Mouse (Mus musculus) layer of hippocampus, adult 2 months (tissue): ENCODE measurements at regions not wholly inside any gene's neighbourhood (a gene's known extent, or its start where the extent isn't known, plus 50 kb on each side); places are given as distances from the start of the nearest gene placed in this dataset.

Source experiments
- DNase-seq, 2 experiments: peaks; one replicate each; pipeline ENCODE4 v3.0.0; 2022; ENCODE audit warnings: low spot score in 2 of 2
- H3K27ac ChIP-seq: fragments of 200-600 bp; 2 replicates; pipeline ENCODE4 v1.8.1; 2022
- H3K4me3 ChIP-seq: fragments of 200-600 bp; 2 replicates; pipeline ENCODE4 v1.8.1; 2022; ENCODE audit warnings: mild to moderate bottlenecking
- CTCF ChIP-seq: fragments of 200-600 bp; conservative IDR thresholded peaks from 2 replicates; pipeline ENCODE4 v1.8.1; 2022; ENCODE audit warnings: antibody characterized with exemption, mild to moderate bottlenecking, moderate library complexity

DNA sequence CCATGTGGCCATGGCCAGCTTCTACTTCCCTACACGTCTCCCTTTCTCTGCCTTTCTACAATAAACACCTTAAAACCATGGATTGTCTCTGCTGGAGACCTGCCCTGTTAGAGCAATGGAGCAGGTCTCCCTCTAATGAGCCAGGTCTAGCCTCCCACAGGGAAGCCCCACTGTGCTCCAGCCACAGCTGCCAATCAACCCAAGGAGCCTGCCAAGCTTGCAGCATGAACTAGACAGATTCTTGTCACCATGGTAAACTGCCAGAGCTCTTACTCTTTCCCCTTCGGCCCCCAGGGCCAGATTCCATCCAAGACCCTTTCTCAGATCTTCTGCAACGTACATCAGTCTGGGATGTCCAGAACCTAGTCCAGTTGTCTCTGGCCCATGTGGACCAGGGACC, 217.1 kb upstream of the Fam241a start:
- no peak for DNase-seq
- TF ChIP-seq CTCF, result no peak
- Histone ChIP-seq H3K4me3 (no peak overlapping the region), H3K27ac (no peak overlapping the region)

DNA sequence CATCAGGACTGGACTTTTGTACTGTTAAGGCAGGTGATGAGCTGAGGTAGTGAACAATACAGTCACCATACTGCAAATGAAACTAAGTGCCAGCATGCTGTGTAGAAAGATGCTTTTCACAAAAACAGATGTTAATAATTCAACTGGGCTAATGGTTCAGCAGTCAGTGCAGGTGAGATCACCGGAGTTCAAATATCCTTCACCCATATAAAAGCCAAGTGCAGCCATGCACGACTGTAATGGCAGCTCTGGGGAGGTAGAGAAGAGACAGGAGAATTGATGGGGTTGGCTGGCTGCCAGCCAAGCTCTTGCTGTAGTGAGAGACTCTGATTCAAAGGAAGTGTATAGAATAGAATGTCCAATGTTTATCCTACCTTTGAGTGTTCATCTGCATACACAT, 214.3 kb upstream of the Fam241a start:
- no peak for DNase-seq
- H3K4me3 ChIP-seq, result no peak overlapping the region
- no peak for TF ChIP-seq CTCF
- H3K27ac ChIP-seq, result no peak overlapping the region

DNA sequence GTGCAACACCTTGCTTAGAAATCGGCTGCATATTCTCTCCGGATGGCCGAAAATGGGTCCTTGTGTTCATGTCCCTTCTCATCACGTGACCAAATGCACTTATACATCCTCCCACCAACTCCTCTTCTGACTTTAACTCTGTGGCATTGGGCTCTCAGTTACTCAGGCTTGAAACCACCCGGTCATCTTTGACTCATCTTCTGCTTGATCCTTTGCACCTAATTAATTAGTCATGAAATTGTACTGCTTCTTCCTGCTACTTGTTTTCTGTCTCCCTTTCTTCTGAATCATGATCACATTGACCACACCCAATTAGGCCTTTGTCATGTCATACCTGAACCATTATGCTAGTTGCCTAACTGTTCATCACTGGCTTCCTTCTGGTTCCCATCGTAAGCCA, 208.4 kb upstream of the Fam241a start:
- Histone ChIP-seq H3K27ac (no peak overlapping the region), H3K4me3 (no peak overlapping the region)
- DNase-seq, result no peak
- no peak for TF ChIP-seq CTCF

DNA sequence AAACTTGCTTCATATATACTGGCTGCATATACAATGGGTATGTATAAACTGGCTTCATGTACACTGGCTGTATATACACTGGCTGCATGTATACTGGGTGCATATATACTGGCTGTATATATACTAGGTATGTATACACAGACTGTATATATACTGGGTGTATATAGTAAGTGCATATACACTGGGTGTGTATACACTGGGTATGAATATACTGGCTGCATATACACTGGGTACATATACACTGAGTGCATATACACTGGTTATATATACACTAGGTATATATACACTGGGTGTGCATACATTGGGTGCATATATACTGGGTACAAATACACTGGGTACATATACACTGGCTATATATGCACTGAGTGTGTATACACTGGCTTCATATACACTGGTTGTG, 196.9 kb upstream of the Fam241a start:
- DNase-seq, result no peak
- no peak for TF ChIP-seq CTCF
- Histone ChIP-seq H3K4me3 (no peak overlapping the region), H3K27ac (no peak overlapping the region)

DNA sequence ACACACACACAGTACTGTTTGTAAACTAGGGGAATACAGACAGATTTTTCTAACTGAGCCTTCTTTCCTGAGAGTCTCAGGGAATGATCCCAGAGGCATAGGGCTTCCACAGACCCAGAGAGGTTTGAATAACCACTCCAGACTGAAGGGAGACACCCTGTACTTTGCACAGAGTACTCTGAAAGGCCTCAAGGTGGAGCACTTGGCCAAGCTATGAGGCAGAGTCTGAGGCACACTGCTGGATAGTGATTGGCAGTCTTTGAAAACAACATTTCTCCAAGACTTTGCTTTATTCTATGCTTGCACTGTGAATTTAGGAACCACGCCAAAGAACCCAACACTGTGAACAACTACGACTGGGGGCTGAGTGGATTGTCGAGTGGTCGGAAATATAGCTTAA, 192.1 kb upstream of the Fam241a start:
- DNase-seq, result peak; percentile 23
- no peak overlapping the region for H3K4me3 ChIP-seq
- no peak overlapping the region for H3K27ac ChIP-seq
- peak; percentile 83 for TF ChIP-seq CTCF

DNA sequence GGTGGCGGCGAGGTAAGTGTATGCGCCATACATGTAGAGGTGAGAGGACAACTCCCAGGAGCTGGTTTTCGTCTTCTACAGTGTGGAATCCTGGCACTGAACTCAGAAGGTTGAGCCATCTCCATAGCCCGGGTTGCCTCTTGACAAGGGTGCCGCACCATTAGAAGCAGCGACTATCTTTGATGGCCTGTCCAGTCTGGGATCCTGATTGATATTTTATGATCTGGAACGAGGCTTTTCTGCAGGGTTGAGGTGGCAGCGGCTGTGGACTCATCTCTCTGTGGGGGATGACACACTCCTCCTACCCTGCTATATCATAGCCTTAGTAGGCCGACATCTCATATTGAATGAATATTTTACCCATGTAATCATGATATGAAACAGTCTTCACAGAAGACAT, 191.0 kb upstream of the Fam241a start:
- DNase-seq, result no peak
- H3K4me3 ChIP-seq, result no peak overlapping the region
- no peak for TF ChIP-seq CTCF
- no peak overlapping the region for H3K27ac ChIP-seq

DNA sequence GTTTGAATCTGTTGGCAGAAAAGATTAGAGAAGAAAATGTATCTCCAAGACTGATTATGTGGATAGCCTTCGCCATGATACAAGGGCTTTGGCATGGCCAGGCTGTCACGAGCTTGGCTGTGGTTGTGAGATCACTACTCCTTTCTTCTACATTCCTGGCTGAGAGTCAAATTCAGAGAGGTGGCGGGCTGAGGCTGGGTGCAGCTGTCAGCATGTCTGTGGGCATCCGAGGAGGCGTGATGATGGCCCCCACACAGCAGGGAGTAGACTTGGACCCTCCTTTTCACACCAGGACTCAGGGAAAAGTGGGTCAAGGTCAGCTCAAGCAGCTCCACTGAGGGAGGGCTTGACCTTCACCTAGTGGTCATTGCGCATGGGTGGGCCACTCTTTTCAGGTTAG, 186.3 kb upstream of the Fam241a start:
- TF ChIP-seq CTCF, result no peak
- no peak for DNase-seq
- Histone ChIP-seq H3K27ac (no peak overlapping the region), H3K4me3 (no peak overlapping the region)

DNA sequence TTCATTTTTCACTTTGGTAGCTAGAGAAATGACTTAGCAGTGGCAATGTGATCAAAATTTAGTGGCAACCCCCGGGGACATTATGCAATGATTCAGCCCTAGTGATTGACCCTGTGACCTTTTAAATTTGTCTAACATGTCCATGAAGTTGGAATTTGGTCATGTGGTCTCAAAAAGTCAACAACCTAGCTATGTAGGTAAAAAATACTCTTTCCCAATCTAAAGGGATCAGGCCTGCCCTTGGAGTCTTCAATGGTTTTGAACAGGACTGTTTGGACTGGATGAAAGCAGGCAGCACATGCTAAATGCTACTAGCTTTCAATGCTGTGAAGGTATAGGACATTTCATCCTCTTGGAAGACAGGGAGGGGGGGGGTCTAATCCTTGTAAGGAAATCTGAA, 185.3 kb upstream of the Fam241a start:
- no peak for DNase-seq
- Histone ChIP-seq H3K27ac (no peak overlapping the region), H3K4me3 (no peak overlapping the region)
- no peak for TF ChIP-seq CTCF

DNA sequence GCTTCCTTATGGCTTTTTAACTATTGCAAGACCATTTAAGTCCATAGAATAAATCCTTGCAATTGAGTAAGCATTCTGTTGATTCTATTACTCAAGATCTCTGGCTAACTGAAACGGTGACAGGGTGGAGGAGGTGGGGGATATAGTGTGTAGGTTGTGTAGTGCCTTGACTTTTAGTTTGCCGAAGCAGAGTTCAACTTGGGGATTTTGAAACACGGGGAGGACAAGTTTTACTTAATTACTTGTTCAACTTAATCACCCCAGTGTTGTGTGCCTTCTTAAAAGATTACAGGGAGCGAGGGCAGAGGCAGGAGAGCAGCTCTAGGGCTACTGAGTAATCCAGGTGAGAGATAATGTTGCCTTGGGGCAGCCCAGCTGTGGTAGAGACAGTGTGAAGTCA, 171.7 kb upstream of the Fam241a start:
- TF ChIP-seq CTCF, result no peak
- Histone ChIP-seq H3K4me3 (no peak overlapping the region), H3K27ac (no peak overlapping the region)
- DNase-seq, result no peak

DNA sequence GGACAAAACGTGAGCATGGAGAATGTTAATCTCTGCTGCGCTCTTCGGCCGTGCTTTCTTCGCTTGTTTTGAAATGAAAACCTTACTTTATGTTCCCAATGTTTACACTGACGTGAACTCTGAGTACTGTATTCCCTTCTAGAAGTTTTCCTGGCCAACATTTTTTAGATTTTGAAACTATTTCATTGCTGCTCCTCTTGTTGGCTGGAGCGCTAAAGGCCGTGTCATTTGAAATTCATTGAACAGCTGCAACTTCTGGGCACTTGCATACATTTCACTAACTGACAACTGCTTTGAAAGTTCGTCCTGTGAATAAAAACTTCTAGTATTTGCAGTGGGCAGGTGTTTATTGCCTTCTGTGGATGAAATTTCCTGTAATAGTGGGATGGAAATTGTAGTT, 157.9 kb upstream of the Fam241a start:
- no peak overlapping the region for H3K27ac ChIP-seq
- DNase-seq, result no peak
- TF ChIP-seq CTCF, result no peak
- H3K4me3 ChIP-seq, result no peak overlapping the region

DNA sequence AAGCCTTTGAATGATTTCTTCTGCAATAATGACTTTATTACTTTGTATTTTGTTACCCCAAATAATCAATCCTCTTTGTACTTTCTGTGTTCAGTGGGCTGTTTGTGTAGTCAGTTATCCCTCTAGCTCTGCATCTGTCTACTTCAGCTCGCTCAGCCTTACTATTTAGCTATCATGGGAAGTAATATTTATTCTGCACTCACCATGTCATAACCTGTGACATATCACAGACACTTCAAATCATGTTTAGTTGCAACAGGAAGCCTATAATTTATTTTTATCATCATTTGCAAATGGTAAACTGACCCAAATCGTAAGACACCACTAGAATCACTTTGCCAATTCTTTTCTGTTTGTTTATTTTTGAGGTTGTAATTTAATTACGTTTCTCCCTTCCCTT, 147.6 kb upstream of the Fam241a start:
- no peak for TF ChIP-seq CTCF
- DNase-seq, result no peak
- Histone ChIP-seq H3K4me3 (no peak overlapping the region), H3K27ac (no peak overlapping the region)

DNA sequence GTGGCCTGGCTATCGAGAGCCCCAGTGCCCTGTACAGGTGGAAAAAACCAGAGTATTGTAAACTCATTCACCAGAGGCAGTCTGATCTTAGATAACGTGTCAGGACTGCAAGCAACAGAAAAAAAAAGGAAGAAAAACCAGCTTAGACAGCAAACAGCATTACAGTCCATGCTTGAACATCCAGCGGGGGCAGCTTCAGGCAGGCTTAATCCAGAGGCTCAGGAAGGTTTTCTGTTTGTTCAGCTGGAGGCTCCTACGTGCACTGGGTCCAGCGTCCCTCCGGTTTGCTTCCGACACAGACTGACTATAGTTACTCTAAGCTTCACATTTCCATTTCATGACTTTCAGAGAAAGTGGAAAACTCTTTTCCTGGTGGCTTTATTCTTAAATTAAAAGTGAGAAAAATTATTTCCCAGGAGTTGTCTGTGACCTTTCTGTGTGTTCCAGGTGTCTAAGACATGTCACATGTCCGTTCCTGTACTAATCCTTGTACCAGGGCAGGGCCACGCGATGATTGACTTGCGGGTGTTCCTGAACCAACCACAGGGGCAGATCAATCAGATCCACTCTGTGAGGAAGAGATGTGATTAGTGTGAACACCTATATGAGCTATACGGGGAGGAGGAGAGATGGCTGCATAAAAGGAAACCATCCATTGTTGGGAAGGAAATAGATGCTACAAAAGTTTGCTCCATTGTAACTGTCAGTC, 144.4 kb upstream of the Fam241a start:
- DNase-seq, result no peak
- TF ChIP-seq CTCF, result no peak
- Histone ChIP-seq H3K27ac (no peak overlapping the region), H3K4me3 (no peak overlapping the region)

DNA sequence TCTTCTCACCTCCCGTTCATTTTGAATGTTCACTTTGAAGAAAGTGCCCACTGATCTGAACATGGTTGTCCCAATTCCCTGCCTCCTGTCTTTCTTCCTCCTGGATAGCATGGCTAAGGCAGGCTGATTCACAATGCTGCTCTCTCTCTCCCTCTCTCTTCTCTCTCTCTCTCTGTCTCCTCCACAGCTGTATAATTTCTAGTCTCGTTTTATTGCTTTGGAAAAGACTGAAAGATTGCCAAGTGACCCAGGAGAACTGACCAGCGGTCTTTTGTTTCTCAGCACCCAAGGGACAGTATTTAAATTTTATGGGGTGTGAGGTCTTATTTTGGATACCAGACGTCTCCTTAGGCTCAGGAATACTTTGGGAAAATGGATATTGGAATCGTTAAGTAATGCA, 143.1 kb upstream of the Fam241a start:
- H3K27ac ChIP-seq, result no peak overlapping the region
- DNase-seq, result no peak
- no peak overlapping the region for H3K4me3 ChIP-seq
- TF ChIP-seq CTCF, result no peak

DNA sequence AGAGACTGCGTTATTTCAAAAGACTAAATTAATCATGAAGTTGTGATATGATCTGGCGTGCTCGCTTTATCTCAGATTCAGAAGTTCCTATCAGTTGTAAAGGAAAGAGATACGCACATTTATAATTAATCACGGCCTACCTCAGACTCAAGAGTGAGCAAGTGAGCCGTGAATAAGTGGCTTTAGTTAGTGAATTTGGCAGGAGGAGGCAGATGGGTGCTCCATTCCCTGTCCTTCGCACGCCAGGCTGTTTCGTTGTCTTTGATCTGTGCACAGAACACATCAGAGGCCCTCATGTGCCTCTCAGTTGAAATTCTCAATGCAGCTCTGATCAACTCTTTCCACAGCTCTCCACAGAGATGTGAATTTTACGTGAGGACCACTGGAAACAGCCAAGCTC, 140.4 kb upstream of the Fam241a start:
- no peak for DNase-seq
- no peak for TF ChIP-seq CTCF
- Histone ChIP-seq H3K27ac (no peak overlapping the region), H3K4me3 (no peak overlapping the region)

DNA sequence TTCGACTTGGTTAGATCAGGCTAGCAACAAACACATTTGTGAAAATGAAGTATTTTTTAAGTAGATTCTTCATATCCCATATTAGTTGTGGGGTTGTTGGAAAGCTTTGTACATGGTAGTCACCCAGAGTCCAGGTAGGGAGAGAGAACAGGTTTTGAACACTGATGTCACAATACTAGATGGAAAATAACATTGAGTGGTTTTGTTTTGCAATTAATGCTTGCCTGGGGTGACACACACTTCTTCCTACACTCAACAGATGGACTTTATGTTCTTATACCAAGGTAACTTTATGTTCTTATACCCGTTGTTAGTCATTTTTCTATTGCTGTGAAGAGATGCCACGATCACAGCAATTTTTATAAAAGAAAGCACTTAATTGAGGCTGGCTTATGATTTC, 134.2 kb upstream of the Fam241a start:
- H3K27ac ChIP-seq, result no peak overlapping the region
- TF ChIP-seq CTCF, result no peak
- DNase-seq, result no peak

More for the DNA sequence above, 134.2 kb upstream of the Fam241a start:
- H3K4me3 ChIP-seq, result no peak overlapping the region
